Mouse (Mus musculus): Measurements from ENCODE around the gene Prr7. TPM values are rescaled to one million over a fixed set of nuclear protein-coding genes. Genes with fewer than 3 reads are reported as not detected.
"Not testable (repeated sequence)": the region's sequence is repeated elsewhere in the genome, so short reads cannot be mapped to it uniquely, and the experiment has no call there.

Gene Prr7
- polyA plus RNA-seq, 1 experiment from 2014 or later: 2.2 TPM

DNA sequence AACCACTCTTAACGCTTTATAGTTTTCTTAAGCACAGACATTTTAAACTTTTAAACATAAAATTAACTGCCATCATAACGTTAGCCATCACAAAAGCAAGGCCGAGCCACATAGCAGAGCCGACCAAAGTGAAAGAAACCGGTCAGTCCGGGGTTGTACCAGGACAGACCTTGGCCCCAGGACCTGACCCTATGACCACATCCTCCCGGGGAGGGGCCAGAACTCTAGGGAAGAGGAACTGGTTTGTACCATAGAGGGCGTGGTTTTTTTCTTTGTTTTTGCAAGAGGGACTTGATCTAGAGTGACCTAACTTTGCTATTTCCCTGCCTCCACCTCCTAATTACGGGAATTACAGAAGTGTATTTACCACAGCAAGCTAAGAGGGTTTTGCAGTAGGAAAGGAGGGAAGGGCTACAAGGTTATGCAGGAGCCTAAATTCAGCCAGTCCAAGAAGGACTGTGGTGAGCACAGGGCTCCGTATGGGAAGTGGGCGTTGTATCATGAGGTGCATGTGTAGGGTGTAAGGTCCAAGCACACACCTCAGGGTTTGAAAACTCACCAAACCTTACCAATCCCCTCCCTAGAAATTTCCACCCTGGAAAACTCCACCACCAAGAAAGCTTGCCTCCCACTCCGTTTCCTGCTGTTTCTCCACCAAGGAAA, 34.7 kb upstream of the Prr7 start:
- Histone ChIP-seq H3K27me3 (ENCODE audit: control insufficient read depth, insufficient read depth, low read length) (no peaks in the 10 kb centered on the region), H3K36me3 (ENCODE audit: control insufficient read depth, insufficient read depth, low read length) (no peaks in the 10 kb centered on the region), H3K9me3 (ENCODE audit: control insufficient read depth, low read length) (no peaks in the 10 kb centered on the region), H3K27ac (ENCODE audit: low read depth, low read length) (no peak overlapping the region), H3K9ac (ENCODE audit: low read length) (no peak overlapping the region), H3K4me3 (ENCODE audit: low read depth, low read length) (no peak overlapping the region), H3K4me2 (ENCODE audit: low read depth) (no peak overlapping the region), H3K4me1 (ENCODE audit: control insufficient read depth, insufficient read depth, low read length) (no peaks in the 10 kb centered on the region)
- DNase-seq (ENCODE audit: low spot score) (no peak), ATAC-seq (ENCODE audit: insufficient read depth, low FRiP score, low TSS enrichment) (no peak)
- 79% methylated on average over 12 of the region's 12 CpGs for WGBS

DNA sequence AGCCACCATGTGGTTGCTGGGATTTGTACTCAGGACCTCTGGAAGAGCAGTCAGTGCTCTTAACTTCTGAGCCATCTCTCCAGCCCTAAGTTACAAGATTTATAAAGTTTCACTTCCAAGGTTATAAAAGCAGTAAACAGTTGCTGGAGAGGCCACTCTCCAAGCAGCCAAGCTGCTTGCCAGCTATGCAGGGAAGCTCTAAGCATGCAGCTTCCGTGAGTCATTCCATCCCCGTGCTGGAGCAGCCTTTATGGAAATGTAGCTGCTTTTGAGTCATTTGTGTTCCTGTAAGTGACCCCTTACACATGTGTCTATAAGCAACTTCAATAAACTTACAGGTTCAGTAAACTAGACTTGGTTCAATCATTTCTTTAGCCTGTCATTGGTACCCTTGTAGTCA, 33.5 kb upstream of the Prr7 start:
- Histone ChIP-seq H3K36me3 (ENCODE audit: control insufficient read depth, insufficient read depth, low read length) (no peaks in the 10 kb centered on the region), H3K9me3 (ENCODE audit: control insufficient read depth, low read length) (no peaks in the 10 kb centered on the region), H3K27me3 (ENCODE audit: control insufficient read depth, insufficient read depth, low read length) (no peaks in the 10 kb centered on the region), H3K4me2 (ENCODE audit: low read depth) (no peak overlapping the region), H3K4me3 (ENCODE audit: low read depth, low read length) (no peak overlapping the region), H3K9ac (ENCODE audit: low read length) (no peak overlapping the region), H3K27ac (ENCODE audit: low read depth, low read length) (no peak overlapping the region), H3K4me1 (ENCODE audit: control insufficient read depth, insufficient read depth, low read length) (no peaks in the 10 kb centered on the region)
- ATAC-seq (ENCODE audit: insufficient read depth, low FRiP score, low TSS enrichment) (no peak), DNase-seq (ENCODE audit: low spot score) (no peak)
- WGBS: 88% methylated on average over 2 of the region's 2 CpGs

GRCm38 (mm10) chr13:55431889-55432685, 32.0 kb upstream of the Prr7 start:
- H3K9me3 ChIP-seq (ENCODE audit: control insufficient read depth, low read length): no peaks in the 10 kb centered on the region
- no peak overlapping the region for H3K4me3 ChIP-seq (ENCODE audit: low read depth, low read length)
- no peaks in the 10 kb centered on the region for H3K27me3 ChIP-seq (ENCODE audit: control insufficient read depth, insufficient read depth, low read length)
- H3K4me1 ChIP-seq (ENCODE audit: control insufficient read depth, insufficient read depth, low read length): no peaks in the 10 kb centered on the region
- H3K36me3 ChIP-seq (ENCODE audit: control insufficient read depth, insufficient read depth, low read length): no peaks in the 10 kb centered on the region
- no peak for DNase-seq (ENCODE audit: low spot score)
- WGBS: 77% methylated on average over 10 of the region's 10 CpGs
- no peak overlapping the region for H3K27ac ChIP-seq (ENCODE audit: low read depth, low read length)
- H3K9ac ChIP-seq (ENCODE audit: low read length): no peak overlapping the region
- no peak for ATAC-seq (ENCODE audit: insufficient read depth, low FRiP score, low TSS enrichment)
- no peak overlapping the region for H3K4me2 ChIP-seq (ENCODE audit: low read depth)

DNA sequence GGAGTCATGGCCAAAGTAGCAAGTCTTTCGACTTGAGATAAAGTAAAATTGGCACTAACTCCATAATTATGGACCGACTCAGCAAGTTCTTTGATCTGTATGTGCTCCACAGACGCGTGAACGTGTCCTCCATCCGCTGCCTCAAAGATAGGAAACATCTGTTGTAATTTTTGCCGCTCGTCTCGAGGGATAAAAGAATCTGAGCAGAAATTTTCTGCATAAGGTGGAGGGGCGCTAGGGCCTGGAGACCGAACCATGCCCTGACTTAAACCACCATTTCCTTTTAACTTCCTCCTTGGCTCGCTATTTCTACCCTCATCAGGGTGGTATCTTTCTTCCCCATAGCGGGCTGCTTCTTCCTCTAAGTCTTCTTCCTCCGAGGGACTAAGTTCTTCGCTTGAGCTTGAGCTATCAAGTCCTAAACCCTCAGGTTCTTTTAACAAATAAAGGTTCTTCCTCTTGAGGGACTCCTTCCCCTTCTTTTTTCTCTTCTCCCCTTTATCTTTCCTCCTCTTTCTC, 26.9 kb upstream of the Prr7 start:
- not testable (repeated sequence) for DNase-seq (ENCODE audit: low spot score); H3K9me3 ChIP-seq (ENCODE audit: control insufficient read depth, low read length); H3K4me3 ChIP-seq (ENCODE audit: low read depth, low read length); H3K9ac ChIP-seq (ENCODE audit: low read length); H3K4me1 ChIP-seq (ENCODE audit: control insufficient read depth, insufficient read depth, low read length); H3K27ac ChIP-seq (ENCODE audit: low read depth, low read length); H3K36me3 ChIP-seq (ENCODE audit: control insufficient read depth, insufficient read depth, low read length); H3K27me3 ChIP-seq (ENCODE audit: control insufficient read depth, insufficient read depth, low read length); ATAC-seq (ENCODE audit: insufficient read depth, low FRiP score, low TSS enrichment); H3K4me2 ChIP-seq (ENCODE audit: low read depth)
- WGBS: 88% methylated on average over 14 of the region's 15 CpGs

GRCm38 (mm10) chr13:55443799-55444285, 20.2 kb upstream of the Prr7 start:
- no peak for ATAC-seq (ENCODE audit: insufficient read depth, low FRiP score, low TSS enrichment)
- no peak for DNase-seq (ENCODE audit: low spot score)
- Histone ChIP-seq H3K27ac (ENCODE audit: low read depth, low read length) (peak overlapping the region; percentile 87; the same call in 1 of the 2 replicates), H3K36me3 (ENCODE audit: control insufficient read depth, insufficient read depth, low read length) (no peaks in the 10 kb centered on the region; the same call in 1 of the 2 replicates), H3K4me3 (ENCODE audit: low read depth, low read length) (peak overlapping the region; percentile 73), H3K9me3 (ENCODE audit: control insufficient read depth, low read length) (no peaks in the 10 kb centered on the region), H3K9ac (ENCODE audit: low read length) (no peak overlapping the region), H3K4me1 (ENCODE audit: control insufficient read depth, insufficient read depth, low read length) (peaks cover 14% of the 10 kb centered on the region), H3K4me2 (ENCODE audit: low read depth) (peak overlapping the region; percentile 65), H3K27me3 (ENCODE audit: control insufficient read depth, insufficient read depth, low read length) (no peaks in the 10 kb centered on the region)
- 41% methylated on average over 9 of the region's 9 CpGs for WGBS

DNA sequence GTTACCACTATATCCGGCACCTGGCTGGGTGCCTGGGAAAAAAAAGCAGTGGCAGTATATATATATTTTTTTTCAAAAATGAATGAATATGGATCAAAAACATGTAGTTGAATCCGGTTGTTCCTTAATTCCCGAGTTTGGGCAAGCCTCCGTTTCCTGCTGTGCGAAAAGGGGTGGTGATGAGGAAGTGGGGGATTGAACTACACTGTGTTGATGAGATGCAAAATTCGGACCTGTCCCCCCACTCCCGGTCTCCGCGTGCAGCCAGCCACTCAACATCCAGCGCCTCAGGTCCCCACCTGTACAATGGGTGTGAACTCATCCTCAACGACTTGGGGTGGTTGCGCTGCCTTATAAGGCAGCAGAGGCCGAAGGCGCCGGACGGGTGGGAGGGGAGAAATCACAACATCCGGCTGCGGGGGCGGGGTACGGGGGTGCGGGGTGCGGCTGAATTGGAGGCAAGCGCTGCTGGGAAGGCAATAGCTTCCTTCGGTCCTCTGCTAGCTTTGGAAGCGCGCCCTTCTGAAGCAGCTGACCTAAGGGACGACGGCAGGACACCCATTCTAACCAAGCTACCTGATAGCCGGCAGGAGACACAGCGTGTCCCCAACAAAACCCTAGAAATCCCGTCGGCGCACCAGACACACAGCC, 19.7 kb upstream of the Prr7 start:
- peaks cover 14% of the 10 kb centered on the region for H3K4me1 ChIP-seq (ENCODE audit: control insufficient read depth, insufficient read depth, low read length)
- H3K9ac ChIP-seq (ENCODE audit: low read length): peak overlapping the region; percentile 53
- H3K4me2 ChIP-seq (ENCODE audit: low read depth): peak overlapping the region; percentile 65
- H3K36me3 ChIP-seq (ENCODE audit: control insufficient read depth, insufficient read depth, low read length): no peaks in the 10 kb centered on the region; the same call in 1 of the 2 replicates
- H3K9me3 ChIP-seq (ENCODE audit: control insufficient read depth, low read length): no peaks in the 10 kb centered on the region
- H3K27ac ChIP-seq (ENCODE audit: low read depth, low read length): peak overlapping the region; percentile 87
- no peak for DNase-seq (ENCODE audit: low spot score)
- H3K27me3 ChIP-seq (ENCODE audit: control insufficient read depth, insufficient read depth, low read length): no peaks in the 10 kb centered on the region
- ATAC-seq (ENCODE audit: insufficient read depth, low FRiP score, low TSS enrichment): peak; percentile 68
- H3K4me3 ChIP-seq (ENCODE audit: low read depth, low read length): peak overlapping the region; percentile 73
- WGBS: 2% methylated on average over 33 of the region's 33 CpGs

- peak within 1 kb of the TSS; percentile 81 for H3K4me2 ChIP-seq (ENCODE audit: low read depth)
- H3K27me3 ChIP-seq (ENCODE audit: control insufficient read depth, insufficient read depth, low read length): no peaks in the 10 kb centered on the region
- H3K9ac ChIP-seq (ENCODE audit: low read length): peak within 1 kb of the TSS; percentile 75
- no peaks in the 10 kb centered on the region; the same call in 1 of the 2 replicates for H3K36me3 ChIP-seq (ENCODE audit: control insufficient read depth, insufficient read depth, low read length)
- H3K4me1 ChIP-seq (ENCODE audit: control insufficient read depth, insufficient read depth, low read length): peaks cover 14% of the 10 kb centered on the region
- DNase-seq (ENCODE audit: low spot score) (peak; percentile 99), ATAC-seq (ENCODE audit: insufficient read depth, low FRiP score, low TSS enrichment) (peak; percentile 96)
- H3K4me3 ChIP-seq (ENCODE audit: low read depth, low read length): peak within 1 kb of the TSS; percentile 73
- WGBS: under 1% methylated on average over 24 of the region's 35 CpGs
- no peaks in the 10 kb centered on the region for H3K9me3 ChIP-seq (ENCODE audit: control insufficient read depth, low read length)
- H3K27ac ChIP-seq (ENCODE audit: low read depth, low read length): peak within 1 kb of the TSS; percentile 87
Observed at GRCm38 (mm10) chr13:55444937-55445315, 19.1 kb upstream of the Prr7 start, which contains the start of gene Grk6. TSS of gene Grk6 (plus strand) at chr13:55445072.

GRCm38 (mm10) chr13:55445361-55446091, 18.5 kb upstream of the Prr7 start:
- DNase-seq (ENCODE audit: low spot score) (peak; percentile 69), ATAC-seq (ENCODE audit: insufficient read depth, low FRiP score, low TSS enrichment) (no peak; the same call in 1 of the 2 replicates)
- 0% methylated on average over 57 of the region's 66 CpGs for WGBS

More at GRCm38 (mm10) chr13:55445361-55446091, 18.5 kb upstream of the Prr7 start:
- H3K27me3 ChIP-seq (ENCODE audit: control insufficient read depth, insufficient read depth, low read length): no peaks in the 10 kb centered on the region
- H3K9me3 ChIP-seq (ENCODE audit: control insufficient read depth, low read length): no peaks in the 10 kb centered on the region
- H3K4me3 ChIP-seq (ENCODE audit: low read depth, low read length): peak overlapping the region; percentile 73
- H3K4me1 ChIP-seq (ENCODE audit: control insufficient read depth, insufficient read depth, low read length): peaks cover 14% of the 10 kb centered on the region
- peak overlapping the region; percentile 87 for H3K27ac ChIP-seq (ENCODE audit: low read depth, low read length)
- H3K4me2 ChIP-seq (ENCODE audit: low read depth): peak overlapping the region; percentile 81
- H3K9ac ChIP-seq (ENCODE audit: low read length): peak overlapping the region; percentile 75
- peaks cover 2% of the 10 kb centered on the region for H3K36me3 ChIP-seq (ENCODE audit: control insufficient read depth, insufficient read depth, low read length)

All from neural tube, embryonic 11.5 days (tissue).